Mouse (Mus musculus) liver, adult 2 months (tissue): ENCODE data around the gene Dhtkd1. TPM values are rescaled to one million over a fixed set of nuclear protein-coding genes. Genes with fewer than 3 reads are reported as not detected.
"Not testable (repeated sequence)": the region's sequence is repeated elsewhere in the genome, so short reads cannot be mapped to it uniquely, and the experiment has no call there.

Source experiments
- DNase-seq: peaks from one replicate; pipeline ENCODE4 v3.0.0-alpha.2; 2011; ENCODE audit warnings: low read depth, low spot score; ENCODE audit errors: extremely low read depth
- H3K27ac ChIP-seq: fragments of 200-500 bp; replicated peaks from 2 replicates; pipeline ENCODE4 v1.5.1; 2012; ENCODE audit warnings: low read depth, mild to moderate bottlenecking, control low read depth, inconsistent platforms, low read length; ENCODE audit not compliant: insufficient read depth
- H3K27me3 ChIP-seq: fragments of 200-500 bp; 2 replicates; pipeline ENCODE4 v1.6.1; 2012; ENCODE audit warnings: mild to moderate bottlenecking, moderate library complexity, low read length, inconsistent platforms; ENCODE audit not compliant: control insufficient read depth, insufficient read depth
- H3K36me3 ChIP-seq: fragments of 200-500 bp; 2 replicates; pipeline ENCODE4 v1.6.1; 2012; ENCODE audit warnings: low read length, inconsistent platforms; ENCODE audit not compliant: control insufficient read depth, insufficient read depth
- H3K4me1 ChIP-seq: fragments of 200-500 bp; 2 replicates; pipeline ENCODE4 v1.6.1; 2011; ENCODE audit warnings: low read length; ENCODE audit not compliant: control insufficient read depth, insufficient read depth
- H3K4me3 ChIP-seq: fragments of 200-500 bp; 2 replicates; pipeline ENCODE4 v1.5.1; 2011; ENCODE audit warnings: low read depth, mild to moderate bottlenecking, control low read depth, low read length, moderate library complexity; ENCODE audit not compliant: insufficient read depth
- H3K79me2 ChIP-seq: fragments of 200-500 bp; 2 replicates; pipeline ENCODE4 v1.6.1; 2012; ENCODE audit warnings: inconsistent platforms, mild to moderate bottlenecking, low read length, moderate library complexity; ENCODE audit not compliant: control insufficient read depth, insufficient read depth
- H3K9ac ChIP-seq: fragments of 200-500 bp; 2 replicates; pipeline ENCODE4 v1.6.1; 2012; ENCODE audit warnings: low read depth, mild to moderate bottlenecking, control low read depth, inconsistent platforms, low read length
- CTCF ChIP-seq: fragments of 200-500 bp; IDR thresholded peaks from 2 replicates; pipeline ENCODE4 v1.5.1; 2011; ENCODE audit warnings: low read depth, low read length, control low read depth
- POLR2A ChIP-seq: fragments of 200-500 bp; IDR thresholded peaks from 2 replicates; pipeline ENCODE4 v1.6.1; 2011; ENCODE audit warnings: low read length, control low read depth; ENCODE audit not compliant: insufficient read depth; ENCODE audit errors: extremely low read depth
- WGBS: fragments of 180-500 bp; shearing (Covaris S2); methylation state at CpG from one replicate; pipeline ENCODE4 v1.1.7; 2018; 5-methylcytosine and 5-hydroxymethylcytosine counted together
- polyA plus RNA-seq: library from polyadenylated mRNA; depleted of rRNA; stranded (reverse); fragments of >200 nt; gene quantifications from 2 replicates; pipeline ENCODE4 v1.2.3, GENCODE M21; 2012
- total RNA-seq: library from RNA; depleted of rRNA; stranded (reverse); fragments of >200 nt; gene quantifications from 2 replicates; pipeline ENCODE4 v1.2.3, GENCODE M21; 2014

The Dhtkd1 gene
- total and polyA plus RNA-seq, 2 experiments: 44.1 to 81.6 TPM

DNA sequence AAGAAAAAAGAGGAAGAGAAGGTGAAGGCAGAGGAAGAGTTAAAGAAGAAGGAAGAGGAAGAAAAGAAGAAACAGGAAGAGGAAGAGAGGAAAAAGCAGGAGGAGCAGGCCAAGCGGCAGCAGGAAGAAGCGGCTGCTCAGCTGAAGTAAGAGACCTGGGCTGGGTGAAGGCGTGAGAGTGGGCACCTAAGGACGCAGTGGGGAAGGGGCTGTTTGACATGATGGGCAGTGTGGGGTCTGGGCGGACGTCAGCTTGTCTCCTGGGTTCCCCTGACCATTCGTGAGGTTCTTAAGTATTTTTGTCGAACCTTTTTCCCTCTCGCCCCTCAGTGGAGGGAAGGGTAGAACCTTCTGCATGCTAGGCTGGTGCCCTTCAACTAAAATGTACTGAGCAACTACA lies 15.1 kb upstream of the Dhtkd1 start:
- H3K79me2 ChIP-seq: peaks cover 11% of the 10 kb centered on the region; the same call in 1 of the 2 replicates
- peaks cover 6% of the 10 kb centered on the region; the same call in 1 of the 2 replicates for H3K4me1 ChIP-seq
- H3K4me3 ChIP-seq: no peak overlapping the region
- H3K27me3 ChIP-seq: no peaks in the 10 kb centered on the region
- H3K9ac ChIP-seq: no peak overlapping the region
- H3K36me3 ChIP-seq: peaks cover 28% of the 10 kb centered on the region
- H3K27ac ChIP-seq: no peak overlapping the region
- 94% methylated on average over 9 of the region's 9 CpGs for WGBS
- TF ChIP-seq POLR2A (no peak), CTCF (no peak)
- no peak for DNase-seq

- peaks cover 14% of the 10 kb centered on the region; the same call in 1 of the 2 replicates for H3K4me1 ChIP-seq
- DNase-seq: no peak
Observed at GRCm38 (mm10) chr2:5951621-5952211, 9.1 kb upstream of the Dhtkd1 start.

GRCm38 (mm10) chr2:5950766-5951595 lies 8.4 kb upstream of the Dhtkd1 start, which contains the start of gene Upf2:
TSS of gene Upf2 (plus strand) at chr2:5951469.
- H3K9ac ChIP-seq: peak within 1 kb of the TSS; percentile 92
- peak; percentile 86 for DNase-seq
- peaks cover 13% of the 10 kb centered on the region for H3K79me2 ChIP-seq
- H3K27me3 ChIP-seq: no peaks in the 10 kb centered on the region
- H3K36me3 ChIP-seq: no peaks in the 10 kb centered on the region
- peak within 1 kb of the TSS; percentile 91 for H3K4me3 ChIP-seq
- H3K4me1 ChIP-seq: peaks cover 14% of the 10 kb centered on the region; the same call in 1 of the 2 replicates
- peak within 1 kb of the TSS; percentile 80 for H3K27ac ChIP-seq
- WGBS: under 1% methylated on average over 51 of the region's 54 CpGs
- TF ChIP-seq CTCF: no peak
- peak; percentile 65 for TF ChIP-seq POLR2A

More at GRCm38 (mm10) chr2:5951621-5952211, 9.1 kb upstream of the Dhtkd1 start:
- H3K27me3 ChIP-seq: no peaks in the 10 kb centered on the region
- H3K79me2 ChIP-seq: peaks cover 15% of the 10 kb centered on the region
- no peaks in the 10 kb centered on the region for H3K36me3 ChIP-seq
- TF ChIP-seq CTCF (no peak), POLR2A (no peak)
- peak overlapping the region; percentile 91 for H3K4me3 ChIP-seq
- peak overlapping the region; percentile 80 for H3K27ac ChIP-seq
- peak overlapping the region; percentile 92 for H3K9ac ChIP-seq
- under 1% methylated on average over 46 of the region's 46 CpGs for WGBS

- Histone ChIP-seq H3K4me1 (peaks cover 12% of the 10 kb centered on the region; the same call in 1 of the 2 replicates), H3K27ac (peak overlapping the region; percentile 74), H3K79me2 (peaks cover 11% of the 10 kb centered on the region), H3K27me3 (no peaks in the 10 kb centered on the region), H3K36me3 (no peaks in the 10 kb centered on the region), H3K4me3 (peak overlapping the region; percentile 75), H3K9ac (peak overlapping the region; percentile 83)
- TF ChIP-seq CTCF (no peak), POLR2A (no peak)
- under 1% methylated on average over 6 of the region's 6 CpGs for WGBS
- DNase-seq: peak; percentile 74
Observed at GRCm38 (mm10) chr2:5950305-5950704, 7.7 kb upstream of the Dhtkd1 start.

GRCm38 (mm10) chr2:5949821-5950220 lies 7.2 kb upstream of the Dhtkd1 start:
- peak overlapping the region; percentile 75; the same call in 1 of the 2 replicates for H3K4me3 ChIP-seq
- peaks cover 10% of the 10 kb centered on the region; the same call in 1 of the 2 replicates for H3K4me1 ChIP-seq
- DNase-seq, H3K36me3 ChIP-seq, H3K27me3 ChIP-seq, H3K27ac ChIP-seq, H3K79me2 ChIP-seq, H3K9ac ChIP-seq: not testable (repeated sequence)
- 83% methylated on average over 9 of the region's 9 CpGs for WGBS
